Mouse (Mus musculus): ENCODE results near the gene Gse1.

The Gse1 gene

DNA sequence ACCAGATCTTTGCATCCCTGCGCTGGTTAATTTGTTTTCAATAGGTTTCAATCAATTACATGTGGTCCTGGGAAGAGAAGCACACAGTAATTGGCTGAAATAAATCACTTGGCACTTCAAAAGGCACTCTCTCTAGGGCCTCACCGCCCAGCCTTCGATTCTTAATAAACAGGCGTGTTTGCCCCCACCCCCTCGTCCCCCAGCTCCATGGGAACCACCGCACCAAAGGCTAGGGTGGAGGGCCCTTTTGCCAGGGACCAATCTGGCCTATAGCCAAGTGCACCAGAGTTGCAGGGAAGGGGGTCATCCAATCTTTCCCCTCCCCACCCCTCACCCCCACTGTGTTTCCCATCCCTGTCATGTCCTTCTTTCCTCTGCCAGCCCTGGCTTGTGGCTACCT, 219.9 kb downstream of the Gse1 start:
- in situ Hi-C loops (cut with MboI, MseI) = no loop called here

DNA sequence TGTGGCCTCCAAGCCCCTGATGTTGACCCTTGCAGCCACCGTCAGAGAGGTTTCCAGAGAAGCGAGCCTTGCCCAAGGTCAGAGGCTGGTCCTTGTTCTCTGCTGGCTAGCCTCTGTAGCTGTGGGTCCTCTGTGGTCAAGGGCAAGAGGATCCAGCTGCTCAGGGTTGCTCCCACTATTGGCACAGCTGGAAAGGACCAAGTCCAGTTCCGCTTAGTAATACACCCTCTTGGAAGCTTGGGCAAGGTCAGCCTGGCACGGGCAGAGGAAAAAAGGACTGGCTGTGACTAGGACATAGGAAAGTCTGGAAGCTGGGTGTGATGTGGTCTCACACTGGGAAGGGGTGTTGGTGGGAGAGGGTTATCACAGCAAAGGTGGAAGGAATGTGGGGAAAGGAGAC, 220.9 kb downstream of the Gse1 start:
- in situ Hi-C loops (cut with MboI, MseI) = no loop called here

DNA sequence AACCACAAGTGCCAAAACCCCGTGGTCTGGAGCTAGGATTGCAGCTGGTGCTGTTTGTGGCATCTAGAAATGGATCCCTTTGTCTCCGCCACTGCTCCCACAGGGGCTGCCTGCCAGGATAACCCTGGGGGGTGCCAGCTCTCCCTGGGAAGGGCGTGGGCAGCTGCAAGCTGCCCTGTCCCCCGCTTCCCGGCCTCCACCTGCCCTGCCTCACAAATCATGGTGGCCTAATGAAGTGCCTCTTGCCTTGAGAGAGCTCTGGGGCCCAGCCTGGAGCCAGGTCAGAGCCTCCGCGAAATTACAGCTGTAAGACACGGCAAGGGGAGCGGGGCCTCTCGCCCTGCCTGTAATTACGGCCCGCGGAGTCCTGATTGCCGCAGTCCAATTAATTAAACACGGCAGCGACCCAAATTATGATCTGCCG, 221.4 kb downstream of the Gse1 start:
- in situ Hi-C loops (cut with MboI, MseI) = no loop called here

DNA sequence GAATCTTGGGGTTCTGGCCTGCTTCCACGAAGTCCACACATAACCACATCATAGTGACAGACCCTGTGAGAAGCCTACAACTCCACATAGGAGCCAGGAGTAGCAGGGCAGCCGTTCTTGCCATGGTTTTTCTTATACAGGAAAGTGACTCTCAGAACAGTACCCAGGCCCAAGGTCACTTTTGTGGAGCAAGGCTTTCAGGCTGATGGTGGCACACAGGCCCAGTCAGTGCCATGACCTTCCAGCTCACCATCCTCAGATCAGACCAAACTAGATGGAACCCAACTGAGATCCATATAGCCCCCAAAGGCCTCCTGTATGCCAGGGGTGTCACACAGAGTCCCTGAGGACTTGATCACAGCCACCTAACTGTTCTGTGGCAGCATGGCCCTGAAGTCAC, 223.9 kb downstream of the Gse1 start:
- in situ Hi-C loops (cut with MboI, MseI) = no loop called here

DNA sequence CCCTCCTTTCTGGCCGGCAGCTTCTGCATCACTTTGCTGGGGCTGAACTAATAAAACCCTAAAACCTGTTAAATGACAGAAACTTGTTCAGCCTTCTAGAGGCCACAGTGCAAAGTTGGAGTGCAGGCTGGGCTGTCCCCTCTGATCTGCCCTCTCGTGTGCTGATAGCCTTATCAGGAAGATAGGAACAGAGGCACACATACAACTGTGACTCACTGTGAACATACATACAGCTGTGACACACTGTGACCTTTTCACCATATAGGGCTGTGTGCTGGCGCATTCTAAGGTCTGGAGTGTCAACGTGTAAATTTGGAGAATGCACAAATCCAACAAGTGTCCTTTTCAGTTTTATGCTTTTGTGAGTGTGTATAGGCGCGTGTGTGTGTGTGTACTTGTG, 226.1 kb downstream of the Gse1 start:
- in situ Hi-C loops (cut with MboI, MseI) = no loop called here

DNA sequence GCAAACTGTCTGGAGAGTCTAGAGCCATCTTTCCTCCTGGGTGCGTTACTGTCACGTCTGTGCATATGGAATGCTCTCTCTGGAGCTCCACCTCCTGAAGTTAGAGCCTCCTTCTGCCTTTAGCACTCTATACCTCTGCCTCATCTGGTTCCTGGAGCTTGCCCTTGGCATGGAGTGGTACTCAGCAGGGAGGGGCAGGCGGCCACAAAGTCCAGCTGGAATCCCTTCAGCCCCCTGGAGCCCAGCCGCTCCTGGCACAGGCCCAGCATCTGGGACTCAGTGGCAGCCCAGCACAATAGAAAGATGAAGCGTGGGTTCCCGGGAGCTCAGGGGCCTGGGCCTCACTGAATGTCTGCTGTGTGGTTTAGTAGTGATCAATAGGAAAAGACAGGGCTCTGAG, 232.1 kb downstream of the Gse1 start:
- in situ Hi-C loops (cut with MboI, MseI) = no loop called here

DNA sequence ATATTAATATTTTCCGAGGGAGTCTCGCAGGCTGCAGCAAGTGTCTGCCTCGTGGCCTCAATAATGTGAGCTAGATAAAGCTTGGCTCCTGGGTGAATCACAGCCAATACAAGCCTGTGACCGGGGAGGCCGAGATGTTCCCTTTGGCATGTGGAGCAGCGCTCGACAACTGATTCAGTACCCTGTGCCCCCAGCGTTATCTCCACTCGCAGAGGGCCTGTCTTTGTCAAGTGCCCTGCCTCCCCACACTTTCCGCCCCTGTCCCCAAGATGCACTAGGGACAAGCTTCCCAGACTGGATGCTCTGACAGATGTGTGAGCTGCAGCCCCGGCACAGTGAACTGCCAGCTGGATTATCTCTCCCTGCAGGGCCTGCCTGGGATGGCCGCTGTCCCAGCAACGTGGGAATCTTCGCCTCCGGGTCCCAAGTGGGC, 233.9 kb downstream of the Gse1 start:
- in situ Hi-C loops (cut with MboI, MseI) = no loop called here

DNA sequence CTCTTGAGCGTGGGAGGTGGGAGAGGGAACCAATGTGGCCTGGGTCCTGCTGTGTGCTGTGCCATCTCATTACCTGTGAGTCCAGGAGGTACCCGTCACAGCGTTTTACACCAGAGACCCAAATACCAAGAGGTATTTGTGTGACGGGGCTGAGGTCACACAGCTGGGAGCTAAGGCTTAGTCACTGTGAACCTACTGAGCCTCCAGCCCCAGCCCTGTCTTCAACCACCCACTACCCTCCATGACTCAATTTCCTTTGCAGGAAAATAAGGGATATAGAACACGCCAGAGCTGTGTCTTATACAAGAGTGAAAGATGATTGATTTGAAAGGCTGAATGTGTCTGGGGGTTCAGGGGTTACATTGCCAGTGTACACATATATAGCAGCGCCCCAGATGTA, 234.4 kb downstream of the Gse1 start:
- in situ Hi-C loops (cut with MboI, MseI) = no loop called here

DNA sequence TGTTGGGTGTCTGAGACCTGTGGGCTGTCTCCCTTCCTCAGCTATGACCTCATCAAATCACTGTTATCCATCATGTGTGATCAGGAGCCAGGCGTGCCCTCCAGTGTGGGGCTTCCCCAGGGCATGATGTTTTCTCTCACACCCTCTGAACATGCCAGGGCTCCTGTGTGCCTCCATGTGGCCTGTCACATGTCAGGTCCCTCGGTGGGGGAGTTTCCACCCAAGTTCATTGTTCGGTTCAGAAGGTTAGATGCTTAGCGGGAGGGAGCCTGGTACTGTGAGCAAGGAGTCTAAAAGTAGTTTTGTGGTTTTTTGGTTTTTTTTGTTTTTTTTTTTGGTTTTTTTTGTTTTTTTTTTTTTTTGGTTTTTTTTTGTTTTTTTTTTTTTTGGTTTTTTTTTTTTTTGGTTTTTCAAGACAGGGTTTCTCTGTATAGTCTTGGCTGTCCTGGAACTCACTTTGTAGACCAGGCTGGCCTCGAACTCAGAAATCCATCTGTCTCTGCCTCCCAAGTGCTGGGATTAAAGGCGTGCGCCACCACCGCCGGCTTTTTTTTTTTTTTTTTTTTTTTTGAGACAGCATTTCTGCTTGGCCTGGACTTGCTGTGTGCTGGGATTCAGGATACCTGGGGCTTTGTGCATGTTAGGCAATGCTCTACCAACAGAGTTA, 235.8 kb downstream of the Gse1 start:
- in situ Hi-C loops (cut with MboI, MseI) = no loop called here

DNA sequence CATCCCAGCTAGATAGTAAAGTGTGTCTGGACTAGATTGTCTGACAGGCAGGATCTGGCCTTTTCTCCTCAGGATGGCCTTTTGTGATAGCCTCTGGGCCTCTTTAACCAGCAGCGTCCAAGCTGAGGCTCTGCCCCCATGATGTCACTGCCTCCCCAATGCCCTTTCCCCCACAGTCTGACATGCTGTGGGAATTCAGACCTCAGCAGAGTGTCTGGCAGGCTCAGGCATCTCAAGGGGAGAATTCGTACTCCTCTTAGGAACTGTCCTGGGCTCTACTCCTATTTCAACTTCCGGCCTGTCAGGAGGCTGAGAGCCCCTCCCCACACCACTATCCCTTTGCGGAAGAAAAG, 236.3 kb downstream of the Gse1 start:
- in situ Hi-C loops (cut with MboI, MseI) = no loop called here

DNA sequence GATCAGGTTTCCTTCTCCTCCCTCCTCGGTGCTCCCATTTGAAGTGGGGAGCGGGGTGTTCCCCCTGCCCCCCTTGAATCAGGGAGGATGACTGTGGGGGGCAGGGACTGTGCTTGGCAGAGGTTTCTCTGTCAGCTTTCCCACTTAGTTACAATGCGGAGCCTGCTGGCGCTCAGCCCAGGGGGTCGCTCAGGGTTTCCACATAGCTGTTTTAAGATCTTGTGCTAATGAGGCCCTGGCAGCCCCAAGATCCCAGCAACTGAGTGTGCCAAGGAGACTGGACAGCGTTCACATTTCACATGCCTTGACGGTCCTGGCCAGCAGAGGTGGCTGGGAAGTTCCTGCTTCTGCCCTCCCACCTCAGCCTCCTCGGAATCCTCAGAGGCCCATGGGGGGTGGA, 237.5 kb downstream of the Gse1 start:
- in situ Hi-C loops (cut with MboI, MseI) = no loop called here

DNA sequence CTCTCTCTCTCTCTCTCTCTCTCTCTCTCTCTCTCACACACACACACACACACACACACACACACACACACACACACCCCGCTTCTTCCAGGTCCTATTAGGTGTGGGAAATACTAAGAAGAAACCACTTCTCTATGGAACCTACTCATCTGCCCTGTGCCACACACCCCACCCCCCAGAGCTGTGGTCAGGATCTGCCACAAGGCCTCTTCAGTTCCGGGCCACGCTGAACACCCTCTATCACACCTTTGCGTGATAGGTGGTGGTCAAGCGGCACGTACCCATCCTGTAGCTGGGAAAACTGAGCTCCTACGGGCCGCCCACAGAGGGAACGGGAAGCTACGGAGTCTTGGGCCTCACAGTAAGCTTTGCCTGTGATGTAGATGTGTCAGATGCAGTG, 238.0 kb downstream of the Gse1 start:
- in situ Hi-C loops (cut with MboI, MseI) = no loop called here

DNA sequence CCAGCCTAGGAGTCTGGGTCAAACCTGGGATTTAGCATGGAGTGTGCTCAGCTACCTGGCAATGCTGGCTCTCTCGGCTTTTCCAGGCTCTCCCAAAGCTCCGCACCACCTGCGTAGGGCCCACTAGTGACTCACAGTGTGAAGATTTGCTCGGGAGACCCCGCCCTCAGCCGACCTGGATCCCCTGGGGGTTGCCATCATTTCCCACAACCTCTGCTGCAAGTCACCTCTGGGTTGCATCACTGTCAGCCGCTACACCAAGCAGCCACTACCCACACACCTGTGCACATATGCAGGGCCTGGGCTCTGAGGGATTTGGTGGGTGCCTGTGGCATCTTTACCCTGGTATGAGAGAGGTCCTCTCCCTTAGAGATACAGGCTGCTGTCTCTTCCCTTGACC, 239.3 kb downstream of the Gse1 start:
- in situ Hi-C loops (cut with MboI, MseI) = no loop called here

DNA sequence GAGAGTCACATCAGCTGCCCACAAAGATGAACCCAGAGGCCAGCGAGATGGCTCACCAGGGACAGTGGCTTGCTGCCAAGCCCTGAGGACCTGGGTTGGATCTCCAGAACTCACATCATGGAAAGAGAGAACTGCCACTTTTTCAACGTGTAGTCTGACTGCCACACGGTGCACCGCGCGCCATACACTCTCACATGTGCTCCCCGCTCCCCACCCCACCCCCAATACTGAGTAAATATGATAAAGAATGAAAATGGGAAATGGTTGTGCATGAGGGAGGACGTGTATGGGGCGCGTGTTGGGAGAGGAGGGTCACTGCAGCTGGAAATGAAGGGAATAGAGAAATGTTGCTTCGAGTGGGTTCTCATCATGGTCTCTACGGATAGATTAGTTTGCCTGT, 241.9 kb downstream of the Gse1 start:
- in situ Hi-C loops (cut with MboI, MseI) = no loop called here

DNA sequence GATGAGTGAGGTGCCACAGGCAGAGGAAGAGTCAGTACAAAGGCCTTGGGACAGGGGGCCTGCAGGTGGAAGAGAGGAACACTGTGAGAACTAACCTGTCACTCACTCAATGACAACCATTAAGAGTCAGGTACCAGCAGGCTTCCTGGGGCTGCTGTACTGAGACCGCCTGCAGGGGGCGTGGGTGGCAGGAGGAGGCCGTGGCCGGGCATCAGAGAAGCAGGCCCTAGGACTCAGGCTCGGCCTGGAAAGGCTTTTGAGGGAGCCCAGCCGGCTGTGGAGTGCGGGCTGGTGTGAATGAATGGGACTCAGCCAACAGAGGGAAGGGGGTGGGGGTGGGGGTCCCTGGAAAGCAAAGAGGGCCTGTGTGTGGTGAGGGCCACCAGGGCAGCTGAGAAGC, 242.9 kb downstream of the Gse1 start:
- in situ Hi-C loops (cut with MboI, MseI) = no loop called here

DNA sequence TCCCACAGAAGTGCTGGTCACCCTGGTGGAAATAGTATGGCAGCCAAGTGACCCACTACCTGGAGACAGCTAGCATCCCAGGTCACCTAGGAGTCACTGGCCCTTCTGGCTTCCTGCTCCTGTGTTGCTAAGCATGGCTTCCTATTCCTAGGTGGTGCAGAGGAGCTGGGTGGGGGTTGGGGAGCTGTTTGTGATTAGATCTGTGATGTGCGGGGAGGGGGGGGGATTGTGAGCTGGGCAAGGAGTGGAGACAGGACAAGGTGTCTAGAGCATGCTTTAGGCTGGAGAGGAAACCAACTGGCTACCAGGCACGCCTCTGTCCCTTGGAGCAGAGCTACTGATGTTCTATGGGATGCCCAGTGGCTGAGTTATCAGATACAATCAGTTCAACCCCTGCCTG, 243.5 kb downstream of the Gse1 start:
- in situ Hi-C loops (cut with MboI, MseI) = no loop called here

DNA sequence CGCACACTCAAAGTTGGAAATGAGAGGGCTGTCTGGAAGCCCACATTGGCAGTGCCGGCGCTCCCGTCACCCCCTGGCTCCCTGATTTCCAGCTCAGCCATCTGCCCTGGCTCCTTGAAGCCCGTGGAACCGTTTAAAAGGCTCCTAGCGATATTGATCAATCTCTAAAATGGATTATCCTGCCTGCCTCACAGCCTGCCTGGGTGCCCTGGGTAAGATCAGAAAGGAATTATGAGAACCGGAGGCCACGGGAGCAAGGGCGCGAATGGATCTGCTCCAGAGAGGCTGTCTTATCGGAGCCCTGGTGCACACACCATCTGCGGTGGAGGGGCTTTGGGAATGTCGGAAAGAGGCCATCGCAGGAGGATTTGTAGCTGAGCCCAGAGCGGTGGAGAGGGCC, 244.0 kb downstream of the Gse1 start:
- in situ Hi-C loops (cut with MboI, MseI) = no loop called here

DNA sequence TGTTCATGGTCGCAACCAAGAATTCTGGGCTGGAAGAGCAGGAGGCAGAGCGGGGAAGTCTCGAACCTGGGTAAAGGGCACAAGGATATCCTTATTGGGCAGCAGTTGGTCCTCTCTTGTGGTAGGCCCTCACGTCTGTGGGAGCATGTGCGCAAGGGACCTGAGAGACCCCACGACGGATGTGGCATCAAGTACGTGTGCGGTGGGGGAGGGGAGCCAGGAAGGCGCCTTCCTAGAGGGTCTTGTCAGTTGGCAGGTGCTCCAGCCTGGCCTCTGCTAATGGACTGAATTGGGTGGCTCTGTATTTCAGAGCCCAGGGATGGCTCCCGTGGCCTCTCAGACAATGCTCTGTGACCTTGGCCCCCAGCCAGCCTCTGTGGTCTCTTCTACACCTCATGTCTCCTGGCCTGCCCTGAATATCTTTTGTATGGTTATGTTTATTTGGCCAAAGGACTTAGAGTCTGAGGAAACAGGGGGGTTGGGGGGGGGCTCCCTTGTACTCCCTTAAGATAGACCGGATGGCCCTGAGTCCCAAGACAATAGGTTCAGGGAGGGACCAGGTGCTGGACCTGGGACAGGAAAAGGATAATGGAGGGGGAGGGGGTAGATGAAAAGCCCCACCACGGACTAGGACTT, 245.6 kb downstream of the Gse1 start:
- in situ Hi-C loops (cut with MboI, MseI) = no loop called here

DNA sequence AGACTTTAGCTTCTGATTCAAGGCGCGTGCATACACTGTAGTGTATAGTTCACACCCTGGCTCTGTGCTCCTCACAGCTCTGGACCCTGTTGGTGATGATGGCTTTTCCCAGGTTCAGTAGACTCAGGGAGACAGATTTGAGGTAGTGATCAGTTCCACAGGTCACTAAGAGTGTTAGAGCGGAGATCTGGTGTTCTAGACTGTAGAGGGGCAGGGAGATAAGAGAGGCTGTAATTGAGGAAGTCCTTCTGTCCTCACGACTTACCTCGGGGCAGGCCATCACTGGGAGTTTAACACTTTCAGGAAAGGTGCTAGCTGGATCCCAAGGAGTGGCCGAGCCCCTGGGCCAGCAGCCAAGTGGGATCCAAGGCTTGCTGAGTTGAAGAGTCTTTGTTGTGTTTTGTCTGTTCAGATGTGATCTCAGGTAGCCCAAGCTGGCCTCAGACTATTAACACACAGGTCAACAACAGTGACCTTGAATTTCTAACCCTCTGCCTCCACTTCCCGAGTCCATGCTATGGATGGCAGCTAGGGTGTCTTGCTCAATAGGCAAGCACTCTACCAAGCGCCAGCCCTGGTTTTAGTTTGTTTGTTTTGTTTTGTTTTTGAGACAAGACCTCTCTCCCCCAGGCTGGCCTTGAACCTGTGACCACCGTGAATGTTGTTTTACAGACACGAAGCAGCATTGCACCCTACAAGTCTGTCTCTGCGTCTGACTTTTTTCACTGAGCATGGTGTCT, 246.4 kb downstream of the Gse1 start:
- in situ Hi-C loops (cut with MboI, MseI) = no loop called here

DNA sequence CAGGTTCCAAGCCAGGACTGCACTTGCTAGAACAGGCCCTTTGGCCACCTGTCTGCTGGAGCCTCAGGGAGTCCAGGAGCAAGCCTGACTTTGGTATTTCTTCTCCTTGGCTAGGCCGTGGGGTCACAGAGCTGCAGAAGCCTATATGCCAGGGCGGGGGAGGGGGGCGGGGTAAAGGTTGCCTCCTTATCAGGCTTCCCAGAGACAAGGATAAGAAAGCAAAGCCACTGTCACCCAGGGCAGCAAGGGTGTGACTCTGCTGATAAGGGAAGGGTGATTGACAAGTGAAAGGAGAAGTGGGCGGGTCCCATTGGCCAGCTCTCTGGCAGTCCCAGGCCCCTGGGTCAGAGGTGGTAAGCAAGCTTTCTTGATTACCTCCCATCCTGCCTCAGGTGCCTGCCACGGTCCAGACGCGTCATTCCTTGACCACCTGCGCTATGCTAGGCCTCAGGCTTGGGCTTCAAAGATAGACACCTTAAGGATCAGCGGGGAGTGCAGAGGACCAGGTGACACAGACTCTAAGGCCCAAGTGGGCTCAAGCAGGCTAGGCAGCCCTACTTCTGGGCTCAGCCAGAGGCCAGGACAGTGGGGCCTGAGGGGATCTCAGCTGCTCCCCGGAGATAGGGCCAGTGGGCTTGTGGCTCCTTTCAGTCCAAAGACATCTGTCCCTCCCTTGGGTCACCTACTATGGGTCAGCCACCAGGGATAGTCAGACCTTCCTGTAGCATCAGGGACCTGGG, 247.4 kb downstream of the Gse1 start:
- in situ Hi-C loops (cut with MboI, MseI) = no loop called here

DNA sequence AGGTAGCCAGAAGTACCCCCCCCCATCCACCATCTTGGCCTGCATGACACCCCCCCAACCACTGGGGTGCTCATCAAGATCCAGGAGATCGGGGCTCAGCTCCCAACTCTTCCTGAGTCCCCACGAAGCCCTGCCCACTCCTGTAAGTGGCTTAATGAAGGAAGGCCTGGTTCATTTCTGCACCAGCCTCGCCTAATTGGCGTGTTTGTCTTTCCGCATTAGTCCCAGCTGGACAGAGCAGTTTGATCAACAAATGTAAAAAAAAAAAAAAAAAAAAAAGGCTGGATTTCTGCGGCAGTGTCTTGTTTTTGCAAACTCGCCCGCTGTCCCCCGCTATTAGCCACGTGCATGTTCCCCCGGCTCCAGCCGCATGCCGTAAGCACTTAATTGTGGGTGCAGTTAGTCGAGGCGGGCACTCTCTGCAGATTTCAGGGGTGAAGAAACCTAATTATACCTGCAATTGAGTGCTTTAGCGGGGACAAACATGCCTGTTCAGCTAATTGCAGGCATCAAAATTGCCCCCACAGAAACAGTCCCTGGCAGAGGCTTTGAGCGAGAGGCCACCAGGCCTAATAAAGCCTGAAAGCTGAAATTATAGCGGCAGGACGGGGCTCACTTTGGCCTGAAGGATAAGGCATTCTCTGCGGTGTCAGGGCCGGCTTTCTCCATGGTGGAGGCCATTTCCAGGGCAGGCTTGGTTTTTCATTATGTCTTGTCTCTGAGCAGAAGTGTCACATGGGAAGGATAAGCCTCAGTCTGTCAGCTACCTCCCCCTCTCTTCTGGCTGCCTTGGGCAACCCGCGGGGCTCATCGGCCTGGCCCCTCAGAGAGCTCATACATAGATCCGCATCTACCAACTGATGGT, 248.7 kb downstream of the Gse1 start:
- in situ Hi-C loops (cut with MboI, MseI) = no loop called here

DNA sequence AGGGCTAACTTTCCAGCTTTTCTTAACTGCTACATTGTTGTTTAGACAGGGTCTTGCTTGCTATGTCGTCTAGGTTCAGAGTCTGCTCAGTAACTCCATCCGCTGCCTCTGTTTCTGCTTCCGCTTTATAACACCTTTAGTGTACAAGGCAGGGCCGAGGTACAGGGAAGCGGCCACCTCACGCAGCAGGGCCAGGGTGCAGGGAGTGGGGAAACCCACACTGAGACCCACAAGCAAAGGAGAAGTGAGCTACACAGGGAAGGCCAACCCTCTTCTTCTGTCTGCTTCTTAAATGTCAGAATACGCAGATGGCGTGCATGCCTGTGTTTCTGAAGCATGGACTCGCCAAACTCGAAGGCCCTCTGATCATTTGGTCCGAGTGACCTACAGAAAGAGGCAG, 250.5 kb downstream of the Gse1 start:
- in situ Hi-C loops (cut with MboI, MseI) = no loop called here
